Mouse (Mus musculus) limb, embryonic 11.5 days (tissue): ENCODE data around the gene Mettl7a2. TPM values are rescaled to one million over a fixed set of nuclear protein-coding genes. Genes with fewer than 3 reads are reported as not detected.
A peak's percentile ranks its signal among the peaks of the same experiment; 100 is the strongest.
"Not testable (repeated sequence)": the region's sequence is repeated elsewhere in the genome, so short reads cannot be mapped to it uniquely, and the experiment has no call there.

ENCODE experiments used
- ATAC-seq: fragments of 200-750 bp; cut with Nextera tagmentation; 2 replicates; pipeline ENCODE4 v1.8.0; 2017; ENCODE audit warnings: low read depth; ENCODE audit not compliant: insufficient number of reproducible peaks, low FRiP score, low TSS enrichment
- DNase-seq: peaks from one replicate; pipeline ENCODE4 v3.0.0-alpha.2; 2015; ENCODE audit warnings: low spot score
- H3K27ac ChIP-seq: fragments of 300-500 bp; sonication (generic); replicated peaks from 2 replicates; pipeline ENCODE4 v1.5.1; 2014; ENCODE audit warnings: low read depth, mild to moderate bottlenecking, low read length
- H3K27me3 ChIP-seq: fragments of 300-500 bp; sonication (generic); 2 replicates; pipeline ENCODE4 v1.6.1; 2014; ENCODE audit warnings: mild to moderate bottlenecking, low read length, mixed read lengths; ENCODE audit not compliant: control insufficient read depth, insufficient read depth
- H3K36me3 ChIP-seq: fragments of 300-500 bp; sonication (generic); 2 replicates; pipeline ENCODE4 v1.6.1; 2014; ENCODE audit warnings: mild to moderate bottlenecking, low read length, moderate library complexity, mixed read lengths; ENCODE audit not compliant: control insufficient read depth, insufficient read depth
- H3K4me1 ChIP-seq: fragments of 300-500 bp; sonication (generic); 2 replicates; pipeline ENCODE4 v1.6.1; 2014; ENCODE audit warnings: low read length, mixed read lengths; ENCODE audit not compliant: control insufficient read depth, insufficient read depth
- H3K4me2 ChIP-seq: fragments of 300-500 bp; sonication (generic); 2 replicates; pipeline ENCODE4 v1.6.1; 2014; ENCODE audit warnings: low read depth, mild to moderate bottlenecking, moderate library complexity; ENCODE audit not compliant: severe bottlenecking
- H3K4me3 ChIP-seq: fragments of 300-500 bp; sonication (generic); 2 replicates; pipeline ENCODE4 v1.5.1; 2014; ENCODE audit warnings: low read depth, low read length
- H3K9ac ChIP-seq: fragments of 300-500 bp; sonication (generic); 2 replicates; pipeline ENCODE4 v1.6.1; 2014; ENCODE audit warnings: mild to moderate bottlenecking, low read length
- H3K9me3 ChIP-seq: fragments of 300-500 bp; sonication (generic); 2 replicates; pipeline ENCODE4 v1.6.1; 2016; ENCODE audit warnings: low read length; ENCODE audit not compliant: control insufficient read depth
- WGBS: fragments of 180-500 bp; shearing (Covaris S2); extraction: QIAGEN DNeasy Blood & Tissue Kit; methylation state at CpG from one replicate; pipeline ENCODE4 v1.1.7; 2014; 5-methylcytosine and 5-hydroxymethylcytosine counted together
- polyA plus RNA-seq: library from polyadenylated mRNA; unstranded; fragments of >200 nt; fragmentation: Nextera tagmentation; extraction: Ambion mirVana; gene quantifications from 2 replicates; pipeline ENCODE4 v1.2.1, GENCODE M21; 2014

Gene Mettl7a2
- polyA plus RNA-seq, 1 experiment from 2014 or later: not detected

GRCm38 (mm10) chr15:100349496-100349895 is 3.5 kb upstream of the Mettl7a2 start:
- Histone ChIP-seq H3K4me3 (no peak overlapping the region), H3K4me2 (no peak overlapping the region), H3K27me3 (no peaks in the 10 kb centered on the region), H3K9me3 (no peaks in the 10 kb centered on the region), H3K4me1 (no peaks in the 10 kb centered on the region), H3K36me3 (no peaks in the 10 kb centered on the region), H3K27ac (no peak overlapping the region), H3K9ac (no peak overlapping the region)
- ATAC-seq: no peak
- WGBS: 36% methylated on average over 2 of the region's 2 CpGs
- no peak for DNase-seq

- Histone ChIP-seq H3K27me3 (no peaks in the 10 kb centered on the region), H3K9ac (no peak overlapping the region), H3K36me3 (no peaks in the 10 kb centered on the region), H3K27ac (no peak overlapping the region), H3K4me1 (no peaks in the 10 kb centered on the region), H3K4me3 (no peak overlapping the region), H3K4me2 (no peak overlapping the region), H3K9me3 (no peaks in the 10 kb centered on the region)
- no peak for DNase-seq
- ATAC-seq: no peak
- 63% methylated on average over 6 of the region's 6 CpGs for WGBS
Measured at GRCm38 (mm10) chr15:100351501-100352060, 1.4 kb upstream of the Mettl7a2 start.

- H3K27ac ChIP-seq, DNase-seq, H3K36me3 ChIP-seq, H3K9me3 ChIP-seq, ATAC-seq, H3K4me3 ChIP-seq, H3K9ac ChIP-seq, H3K27me3 ChIP-seq, H3K4me1 ChIP-seq, H3K4me2 ChIP-seq: not testable (repeated sequence)
- 97% methylated on average over 11 of the region's 22 CpGs for WGBS
Measured at GRCm38 (mm10) chr15:100353399-100353798, 399 bp downstream of the Mettl7a2 start.

GRCm38 (mm10) chr15:100355876-100356275 is 2.9 kb downstream of the Mettl7a2 start:
- no peak overlapping the region for H3K4me3 ChIP-seq
- no peak overlapping the region for H3K4me2 ChIP-seq
- H3K9ac ChIP-seq: no peak overlapping the region
- no peaks in the 10 kb centered on the region for H3K36me3 ChIP-seq
- H3K4me1 ChIP-seq: no peaks in the 10 kb centered on the region
- WGBS: 40% methylated on average over 5 of the region's 5 CpGs
- no peak overlapping the region for H3K27ac ChIP-seq
- H3K9me3 ChIP-seq: no peaks in the 10 kb centered on the region
- no peaks in the 10 kb centered on the region for H3K27me3 ChIP-seq
- ATAC-seq: no peak
- DNase-seq: no peak

- no peak within 1 kb of the TSS for H3K4me3 ChIP-seq
- DNase-seq: no peak
- no peak within 1 kb of the TSS for H3K4me2 ChIP-seq
- H3K9me3 ChIP-seq: 0 out of 2 replicates have a peak, but pooled peaks cover 3% of the 10 kb centered on the region
- no peak within 1 kb of the TSS for H3K9ac ChIP-seq
- H3K36me3 ChIP-seq: no peaks in the 10 kb centered on the region
- H3K27ac ChIP-seq: no peak within 1 kb of the TSS
- WGBS: 48% methylated on average over 7 of the region's 7 CpGs
- no peaks in the 10 kb centered on the region for H3K4me1 ChIP-seq
- no peaks in the 10 kb centered on the region for H3K27me3 ChIP-seq
- no peak for ATAC-seq
Measured at GRCm38 (mm10) chr15:100364242-100364641, 11.2 kb downstream of the Mettl7a2 start, which contains the start of gene Higd1c. Gene Higd1c, plus strand, starts transcription at chr15:100364542.

GRCm38 (mm10) chr15:100365967-100366366 is 13.0 kb downstream of the Mettl7a2 start:
- not testable (repeated sequence) for H3K36me3 ChIP-seq, H3K4me1 ChIP-seq, H3K4me2 ChIP-seq, H3K27ac ChIP-seq, H3K9ac ChIP-seq, ATAC-seq, H3K9me3 ChIP-seq, H3K4me3 ChIP-seq, DNase-seq, H3K27me3 ChIP-seq
- 8% methylated on average over 8 of the region's 9 CpGs for WGBS

- Histone ChIP-seq H3K9ac (no peak overlapping the region), H3K27me3 (no peaks in the 10 kb centered on the region), H3K4me3 (no peak overlapping the region), H3K36me3 (no peaks in the 10 kb centered on the region), H3K9me3 (0 out of 2 replicates have a peak, but pooled peaks cover 3% of the 10 kb centered on the region), H3K4me2 (no peak overlapping the region), H3K27ac (no peak overlapping the region), H3K4me1 (no peaks in the 10 kb centered on the region)
- 50% methylated on average over 7 of the region's 7 CpGs for WGBS
- no peak for DNase-seq
- ATAC-seq: no peak
Measured at GRCm38 (mm10) chr15:100367119-100367518, 14.1 kb downstream of the Mettl7a2 start.

GRCm38 (mm10) chr15:100375066-100375465 is 22.1 kb downstream of the Mettl7a2 start:
- no peak overlapping the region for H3K27ac ChIP-seq
- no peak overlapping the region for H3K4me2 ChIP-seq
- no peak overlapping the region for H3K9ac ChIP-seq
- DNase-seq: peak; percentile 80
- no peaks in the 10 kb centered on the region for H3K4me1 ChIP-seq
- H3K9me3 ChIP-seq: no peaks in the 10 kb centered on the region
- ATAC-seq: no peak
- H3K27me3 ChIP-seq: no peaks in the 10 kb centered on the region
- H3K36me3 ChIP-seq: no peaks in the 10 kb centered on the region
- 34% methylated on average over 5 of the region's 5 CpGs for WGBS
- H3K4me3 ChIP-seq: no peak overlapping the region
